Mouse (Mus musculus): Measurements from ENCODE around the gene Rhob.
A peak's percentile ranks its signal among the peaks of the same experiment; 100 is the strongest.

Rhob gene

GRCm38 (mm10) chr12:8499871-8500596, at the start of gene Rhob:
Rhob (minus strand) TSS chr12:8500009.
- DNase-seq (ENCODE audit: low spot score) = peak; percentile 85

GRCm38 (mm10) chr12:8547357-8547756, 47.5 kb upstream of the Rhob start:
- DNase-seq (ENCODE audit: low spot score) = peak; percentile 58

GRCm38 (mm10) chr12:8546801-8547200, 47.0 kb upstream of the Rhob start:
- no peak for DNase-seq (ENCODE audit: low spot score)

GRCm38 (mm10) chr12:8545066-8545610, 45.3 kb upstream of the Rhob start:
- DNase-seq (ENCODE audit: low spot score) = no peak

- DNase-seq (ENCODE audit: low spot score) = no peak
Observed at GRCm38 (mm10) chr12:8542371-8542770, 42.6 kb upstream of the Rhob start.

- DNase-seq (ENCODE audit: low spot score) = no peak
Observed at GRCm38 (mm10) chr12:8539471-8539870, 39.7 kb upstream of the Rhob start.

GRCm38 (mm10) chr12:8537291-8537690, 37.5 kb upstream of the Rhob start:
- no peak for DNase-seq (ENCODE audit: low spot score)

GRCm38 (mm10) chr12:8536221-8536965, 36.6 kb upstream of the Rhob start:
- no peak for DNase-seq (ENCODE audit: low spot score)

- no peak for DNase-seq (ENCODE audit: low spot score)
Observed at GRCm38 (mm10) chr12:8535596-8535995, 35.8 kb upstream of the Rhob start.

- no peak for DNase-seq (ENCODE audit: low spot score)
Observed at GRCm38 (mm10) chr12:8534915-8535314, 35.1 kb upstream of the Rhob start.

- no peak for DNase-seq (ENCODE audit: low spot score)
Observed at GRCm38 (mm10) chr12:8527770-8528169, 28.0 kb upstream of the Rhob start.

GRCm38 (mm10) chr12:8527175-8527574, 27.4 kb upstream of the Rhob start:
- no peak for DNase-seq (ENCODE audit: low spot score)

GRCm38 (mm10) chr12:8524062-8524461, 24.3 kb upstream of the Rhob start:
- no peak for DNase-seq (ENCODE audit: low spot score)

GRCm38 (mm10) chr12:8522711-8523110, 22.9 kb upstream of the Rhob start:
- no peak for DNase-seq (ENCODE audit: low spot score)

- no peak for DNase-seq (ENCODE audit: low spot score)
Observed at GRCm38 (mm10) chr12:8521375-8522047, 21.7 kb upstream of the Rhob start.

- DNase-seq (ENCODE audit: low spot score) = no peak
Observed at GRCm38 (mm10) chr12:8519431-8520160, 19.8 kb upstream of the Rhob start.

- DNase-seq (ENCODE audit: low spot score) = no peak
Observed at GRCm38 (mm10) chr12:8511037-8511882, 11.5 kb upstream of the Rhob start.

GRCm38 (mm10) chr12:8510317-8510988, 10.6 kb upstream of the Rhob start:
- DNase-seq (ENCODE audit: low spot score) = no peak

- DNase-seq (ENCODE audit: low spot score) = no peak
Observed at GRCm38 (mm10) chr12:8509693-8510092, 9.9 kb upstream of the Rhob start.

GRCm38 (mm10) chr12:8506954-8507707, 7.3 kb upstream of the Rhob start:
- no peak for DNase-seq (ENCODE audit: low spot score)
